Mouse (Mus musculus): ENCODE data around the gene Enox2. TPM values are rescaled to one million over a fixed set of nuclear protein-coding genes. Genes with fewer than 3 reads are reported as not detected.

Gene Enox2
- 5.8 and 5.9 TPM in 2 replicates for polyA plus RNA-seq (2014; fragmentation: Nextera tagmentation; extraction: Ambion mirVana)

- H3K4me3 ChIP-seq (ENCODE audit: control insufficient read depth in 1 of 2, insufficient read depth in 1 of 2, low read depth in 1 of 2, low read length in 2 of 2) = peak within 1 kb of the TSS; percentile 60 to 79
- peak within 1 kb of the TSS; percentile 77 for H3K9ac ChIP-seq (ENCODE audit: low read length)
- no peaks in the 10 kb centered on the region for H3K9me3 ChIP-seq (ENCODE audit: control insufficient read depth, low read length)
- H3K36me3 ChIP-seq (ENCODE audit: control insufficient read depth, insufficient read depth, low read length) = no peaks in the 10 kb centered on the region
- WGBS = 14% methylated on average over 16 of the region's 26 CpGs
- no peaks in the 10 kb centered on the region for H3K27me3 ChIP-seq (ENCODE audit: control insufficient read depth, insufficient read depth, low read length)
- peak within 1 kb of the TSS; percentile 57 to 61; a peak in 3 of 4 replicates for H3K27ac ChIP-seq (replicated peaks in 1 of 2; ENCODE audit: control insufficient read depth in 1 of 2, insufficient read depth in 1 of 2, low read depth in 2 of 2, low read length in 2 of 2)
- peak; percentile 100 for ATAC-seq (ENCODE audit: insufficient number of reproducible peaks, insufficient read depth, low FRiP score, low read depth)
- H3K4me2 ChIP-seq (ENCODE audit: low read length) = peak within 1 kb of the TSS; percentile 65
- H3K4me1 ChIP-seq (ENCODE audit: control insufficient read depth in 2 of 2, insufficient read depth in 2 of 2, low read length in 2 of 2) = 0 out of 4 replicates have a peak, but pooled peaks cover 0 to 3% of the 10 kb centered on the region in 2 experiments
These were observed at the start of gene Enox2 for GRCm38 (mm10) chrX:49287700-49288563. Enox2 (minus strand) TSS chrX:49288259.

DNA sequence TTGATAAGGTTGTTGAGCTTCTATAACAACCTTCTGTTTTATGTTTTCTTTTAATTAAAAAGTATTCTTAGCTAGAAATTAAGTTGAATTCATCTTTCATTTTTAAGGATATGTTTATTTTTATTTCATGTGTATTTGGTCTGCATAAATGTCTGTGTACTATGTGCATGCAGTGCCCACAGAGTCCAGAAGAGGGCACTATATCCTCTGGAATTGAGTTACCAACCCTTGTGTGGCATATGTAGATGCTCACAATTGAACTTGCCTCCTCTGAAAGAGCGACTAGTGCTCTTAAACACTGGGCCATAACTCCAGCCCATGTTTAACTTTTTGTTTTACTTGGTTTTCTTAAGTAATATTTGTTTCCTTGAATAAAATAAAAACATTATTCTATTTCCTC is 21.4 kb upstream of the Enox2 start:
- ATAC-seq (ENCODE audit: insufficient number of reproducible peaks, insufficient read depth, low FRiP score, low read depth) = no peak
- no peaks in the 10 kb centered on the region for H3K36me3 ChIP-seq (ENCODE audit: control insufficient read depth, insufficient read depth, low read length)
- H3K9me3 ChIP-seq (ENCODE audit: control insufficient read depth, low read length) = no peaks in the 10 kb centered on the region
- 41% methylated on average over 1 of the region's 1 CpGs for WGBS
- no peak overlapping the region for H3K27ac ChIP-seq (replicated peaks in 1 of 2; ENCODE audit: control insufficient read depth in 1 of 2, insufficient read depth in 1 of 2, low read depth in 2 of 2, low read length in 2 of 2)
- no peak overlapping the region for H3K4me2 ChIP-seq (ENCODE audit: low read length)
- no peaks in the 10 kb centered on the region for H3K4me1 ChIP-seq (ENCODE audit: control insufficient read depth in 2 of 2, insufficient read depth in 2 of 2, low read length in 2 of 2)
- no peak overlapping the region for H3K9ac ChIP-seq (ENCODE audit: low read length)
- no peak overlapping the region for H3K4me3 ChIP-seq (ENCODE audit: control insufficient read depth in 1 of 2, insufficient read depth in 1 of 2, low read depth in 1 of 2, low read length in 2 of 2)
- H3K27me3 ChIP-seq (ENCODE audit: control insufficient read depth, insufficient read depth, low read length) = no peaks in the 10 kb centered on the region

DNA sequence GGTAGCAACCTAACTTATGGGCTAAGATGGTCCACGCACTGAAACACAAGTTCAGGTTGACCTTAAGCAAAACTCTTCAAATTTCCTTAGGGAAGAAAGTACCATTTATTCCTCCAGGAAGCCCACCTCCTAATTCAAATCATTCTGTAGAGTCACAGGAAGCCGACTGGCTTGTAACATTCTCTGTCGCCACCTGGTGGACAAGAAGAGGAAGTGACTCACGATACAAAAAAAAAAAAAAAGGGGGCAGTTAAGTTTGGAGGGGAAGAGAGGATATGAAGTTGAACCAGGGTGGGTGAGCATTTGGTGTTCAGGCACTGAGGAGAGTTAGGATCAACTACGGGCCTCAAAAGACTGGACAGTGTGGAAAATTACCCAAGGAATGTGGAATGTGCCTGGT is 18.6 kb upstream of the Enox2 start:
- Histone ChIP-seq H3K27me3 (ENCODE audit: control insufficient read depth, insufficient read depth, low read length) (no peaks in the 10 kb centered on the region), H3K9ac (ENCODE audit: low read length) (no peak overlapping the region), H3K9me3 (ENCODE audit: control insufficient read depth, low read length) (no peaks in the 10 kb centered on the region), H3K4me3 (ENCODE audit: control insufficient read depth in 1 of 2, insufficient read depth in 1 of 2, low read depth in 1 of 2, low read length in 2 of 2) (no peak overlapping the region), H3K4me2 (ENCODE audit: low read length) (no peak overlapping the region), H3K36me3 (ENCODE audit: control insufficient read depth, insufficient read depth, low read length) (no peaks in the 10 kb centered on the region), H3K27ac (replicated peaks in 1 of 2; ENCODE audit: control insufficient read depth in 1 of 2, insufficient read depth in 1 of 2, low read depth in 2 of 2, low read length in 2 of 2) (no peak overlapping the region), H3K4me1 (ENCODE audit: control insufficient read depth in 2 of 2, insufficient read depth in 2 of 2, low read length in 2 of 2) (no peaks in the 10 kb centered on the region)
- no peak for ATAC-seq (ENCODE audit: insufficient number of reproducible peaks, insufficient read depth, low FRiP score, low read depth)
- WGBS = 12% methylated on average over 5 of the region's 5 CpGs

DNA sequence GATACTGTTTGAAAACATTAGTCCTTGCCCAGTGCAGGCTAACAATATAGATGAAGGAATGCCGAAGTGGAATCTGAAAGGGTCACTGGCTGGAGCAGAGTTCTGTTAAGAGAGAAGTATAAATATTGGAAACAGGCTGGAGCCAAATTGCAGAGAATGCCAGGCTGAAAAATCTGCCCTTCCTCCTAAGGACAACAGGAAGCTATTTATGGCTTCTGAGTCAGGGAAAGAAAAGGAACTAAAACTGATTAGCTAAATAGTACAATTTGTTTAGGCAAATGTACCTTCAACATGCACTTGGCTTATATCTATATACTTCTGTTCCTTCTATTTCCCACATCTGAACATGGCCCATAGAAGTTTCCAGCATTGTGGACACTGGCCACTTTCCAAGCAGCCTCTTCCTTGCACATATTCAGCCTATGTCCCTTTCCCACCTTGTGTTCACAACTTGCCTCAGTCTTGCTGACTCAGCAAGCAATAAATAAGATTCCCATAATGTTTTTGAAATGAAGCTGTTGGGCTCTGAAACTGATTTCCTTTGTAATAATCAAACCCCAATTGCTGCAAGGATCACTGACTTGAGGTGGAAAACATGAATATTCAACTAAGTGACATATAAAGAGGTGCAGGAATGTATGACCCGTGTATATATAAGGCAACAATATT is 8.0 kb downstream of the Enox2 start:
- ATAC-seq (ENCODE audit: insufficient number of reproducible peaks, insufficient read depth, low FRiP score, low read depth) = no peak
- no peak overlapping the region for H3K4me2 ChIP-seq (ENCODE audit: low read length)
- no peaks in the 10 kb centered on the region for H3K27me3 ChIP-seq (ENCODE audit: control insufficient read depth, insufficient read depth, low read length)
- no peaks in the 10 kb centered on the region for H3K36me3 ChIP-seq (ENCODE audit: control insufficient read depth, insufficient read depth, low read length)
- H3K9me3 ChIP-seq (ENCODE audit: control insufficient read depth, low read length) = no peaks in the 10 kb centered on the region
- WGBS = 53% methylated on average over 2 of the region's 2 CpGs
- no peak overlapping the region for H3K9ac ChIP-seq (ENCODE audit: low read length)
- H3K27ac ChIP-seq (replicated peaks in 1 of 2; ENCODE audit: control insufficient read depth in 1 of 2, insufficient read depth in 1 of 2, low read depth in 2 of 2, low read length in 2 of 2) = 0 out of 4 replicates have a peak overlapping the region, but pooled peaks of 1 of the 2 experiments have one; percentile 19
- H3K4me1 ChIP-seq (ENCODE audit: control insufficient read depth in 2 of 2, insufficient read depth in 2 of 2, low read length in 2 of 2) = no peaks in the 10 kb centered on the region
- no peak overlapping the region for H3K4me3 ChIP-seq (ENCODE audit: control insufficient read depth in 1 of 2, insufficient read depth in 1 of 2, low read depth in 1 of 2, low read length in 2 of 2)

GRCm38 (mm10) chrX:49273487-49274042 is 14.5 kb downstream of the Enox2 start:
- H3K9me3 ChIP-seq (ENCODE audit: control insufficient read depth, low read length) = no peaks in the 10 kb centered on the region
- ATAC-seq (ENCODE audit: insufficient number of reproducible peaks, insufficient read depth, low FRiP score, low read depth) = no peak
- no peaks in the 10 kb centered on the region for H3K36me3 ChIP-seq (ENCODE audit: control insufficient read depth, insufficient read depth, low read length)
- WGBS = 71% methylated on average over 12 of the region's 12 CpGs
- no peak overlapping the region for H3K27ac ChIP-seq (replicated peaks in 1 of 2; ENCODE audit: control insufficient read depth in 1 of 2, insufficient read depth in 1 of 2, low read depth in 2 of 2, low read length in 2 of 2)
- H3K4me3 ChIP-seq (ENCODE audit: control insufficient read depth in 1 of 2, insufficient read depth in 1 of 2, low read depth in 1 of 2, low read length in 2 of 2) = no peak overlapping the region
- no peak overlapping the region for H3K9ac ChIP-seq (ENCODE audit: low read length)
- H3K4me2 ChIP-seq (ENCODE audit: low read length) = no peak overlapping the region
- H3K4me1 ChIP-seq (ENCODE audit: control insufficient read depth in 2 of 2, insufficient read depth in 2 of 2, low read length in 2 of 2) = no peaks in the 10 kb centered on the region
- H3K27me3 ChIP-seq (ENCODE audit: control insufficient read depth, insufficient read depth, low read length) = no peaks in the 10 kb centered on the region

- ATAC-seq (ENCODE audit: insufficient number of reproducible peaks, insufficient read depth, low FRiP score, low read depth) = no peak
- Histone ChIP-seq H3K27me3 (ENCODE audit: control insufficient read depth, insufficient read depth, low read length) (no peaks in the 10 kb centered on the region), H3K9ac (ENCODE audit: low read length) (no peak overlapping the region), H3K4me1 (ENCODE audit: control insufficient read depth in 2 of 2, insufficient read depth in 2 of 2, low read length in 2 of 2) (no peaks in the 10 kb centered on the region), H3K27ac (replicated peaks in 1 of 2; ENCODE audit: control insufficient read depth in 1 of 2, insufficient read depth in 1 of 2, low read depth in 2 of 2, low read length in 2 of 2) (no peak overlapping the region), H3K4me2 (ENCODE audit: low read length) (no peak overlapping the region), H3K9me3 (ENCODE audit: control insufficient read depth, low read length) (no peaks in the 10 kb centered on the region), H3K36me3 (ENCODE audit: control insufficient read depth, insufficient read depth, low read length) (no peaks in the 10 kb centered on the region), H3K4me3 (ENCODE audit: control insufficient read depth in 1 of 2, insufficient read depth in 1 of 2, low read depth in 1 of 2, low read length in 2 of 2) (no peak overlapping the region)
- 69% methylated on average over 4 of the region's 4 CpGs for WGBS
These were observed 37.2 kb downstream of the Enox2 start for GRCm38 (mm10) chrX:49250816-49251215.

DNA sequence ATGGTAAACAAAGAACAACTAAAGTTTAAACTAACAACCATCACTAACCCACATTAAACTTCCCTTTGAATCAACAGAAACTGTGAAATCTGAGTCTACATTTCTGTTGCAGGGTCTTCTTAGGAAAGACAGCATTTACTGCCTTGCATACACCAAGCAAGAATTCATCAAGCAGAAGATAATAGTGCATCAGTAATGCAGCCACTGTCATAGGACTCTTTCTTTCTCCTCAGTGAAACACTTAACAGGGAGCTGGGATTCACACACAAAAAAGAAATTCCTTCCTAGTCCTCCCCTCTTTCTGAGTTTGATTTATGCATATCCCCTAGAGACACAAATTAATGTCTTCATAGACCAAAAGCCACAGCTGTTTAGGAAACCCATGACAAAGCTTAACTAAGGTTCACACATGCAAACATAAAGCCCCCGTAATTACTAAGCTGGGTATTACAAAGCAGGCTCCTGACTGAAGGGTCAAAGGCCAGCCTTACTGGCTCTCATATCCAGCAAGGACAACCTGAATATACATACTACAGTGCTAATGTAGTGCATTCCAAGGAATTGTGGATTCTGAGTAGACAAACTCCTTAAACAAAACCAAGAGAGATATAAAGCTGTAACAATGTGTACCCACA is 62.1 kb downstream of the Enox2 start:
- 72% methylated on average over 1 of the region's 1 CpGs for WGBS
- Histone ChIP-seq H3K36me3 (ENCODE audit: control insufficient read depth, insufficient read depth, low read length) (no peaks in the 10 kb centered on the region), H3K27ac (replicated peaks in 1 of 2; ENCODE audit: control insufficient read depth in 1 of 2, insufficient read depth in 1 of 2, low read depth in 2 of 2, low read length in 2 of 2) (no peak overlapping the region), H3K4me2 (ENCODE audit: low read length) (no peak overlapping the region), H3K9me3 (ENCODE audit: control insufficient read depth, low read length) (no peaks in the 10 kb centered on the region), H3K27me3 (ENCODE audit: control insufficient read depth, insufficient read depth, low read length) (no peaks in the 10 kb centered on the region), H3K4me1 (ENCODE audit: control insufficient read depth in 2 of 2, insufficient read depth in 2 of 2, low read length in 2 of 2) (no peaks in the 10 kb centered on the region), H3K9ac (ENCODE audit: low read length) (no peak overlapping the region), H3K4me3 (ENCODE audit: control insufficient read depth in 1 of 2, insufficient read depth in 1 of 2, low read depth in 1 of 2, low read length in 2 of 2) (no peak overlapping the region)
- ATAC-seq (ENCODE audit: insufficient number of reproducible peaks, insufficient read depth, low FRiP score, low read depth) = no peak
